Mouse (Mus musculus) cortical plate, adult 2 months (tissue): ENCODE data around the gene Cxcl15. TPM values are rescaled to one million over a fixed set of nuclear protein-coding genes. Genes with fewer than 3 reads are reported as not detected.
"Not testable (repeated sequence)": the region's sequence is repeated elsewhere in the genome, so short reads cannot be mapped to it uniquely, and the experiment has no call there.

Source experiments
- H3K27ac ChIP-seq: fragments of 200-500 bp; 2 replicates; pipeline ENCODE4 v1.5.1; 2012; ENCODE audit warnings: low read length, control low read depth, inconsistent platforms; ENCODE audit not compliant: insufficient read depth
- H3K4me1 ChIP-seq: fragments of 200-500 bp; 2 replicates; pipeline ENCODE4 v1.6.1; 2011; ENCODE audit warnings: low read length; ENCODE audit not compliant: control insufficient read depth, insufficient read depth
- H3K4me3 ChIP-seq: fragments of 200-500 bp; 2 replicates; pipeline ENCODE4 v1.5.1; 2011; ENCODE audit warnings: mild to moderate bottlenecking, low read length, control low read depth; ENCODE audit not compliant: insufficient read depth
- CTCF ChIP-seq: fragments of 200-500 bp; IDR thresholded peaks from 2 replicates; pipeline ENCODE4 v1.5.1; 2011; ENCODE audit warnings: mild to moderate bottlenecking, control low read depth, low read length; ENCODE audit not compliant: insufficient read depth; ENCODE audit errors: extremely low read depth
- POLR2A ChIP-seq: fragments of 200-500 bp; IDR thresholded peaks from 2 replicates; pipeline ENCODE4 v1.6.1; 2011; ENCODE audit warnings: mild to moderate bottlenecking, low read length, control low read depth; ENCODE audit not compliant: insufficient read depth; ENCODE audit errors: extremely low read depth
- polyA plus RNA-seq: library from polyadenylated mRNA; depleted of rRNA; stranded (reverse); fragments of >200 nt; gene quantifications from 2 replicates; pipeline ENCODE4 v1.2.3, GENCODE M21; 2012; rRNA removed

The Cxcl15 gene
- polyA plus RNA-seq, 1 experiment = not detected

- H3K4me3 ChIP-seq = no peak overlapping the region
- H3K27ac ChIP-seq = no peak overlapping the region
- H3K4me1 ChIP-seq = no peaks in the 10 kb centered on the region
- TF ChIP-seq POLR2A (no peak), CTCF (no peak)
Observed at GRCm38 (mm10) chr5:90838582-90838981, 44.2 kb downstream of the Cxcl15 start.

- Histone ChIP-seq H3K4me1 (no peaks in the 10 kb centered on the region), H3K4me3 (no peak overlapping the region), H3K27ac (no peak overlapping the region)
- TF ChIP-seq POLR2A = no peak
- no peak for TF ChIP-seq CTCF
Observed at GRCm38 (mm10) chr5:90840902-90841869, 46.9 kb downstream of the Cxcl15 start.

DNA sequence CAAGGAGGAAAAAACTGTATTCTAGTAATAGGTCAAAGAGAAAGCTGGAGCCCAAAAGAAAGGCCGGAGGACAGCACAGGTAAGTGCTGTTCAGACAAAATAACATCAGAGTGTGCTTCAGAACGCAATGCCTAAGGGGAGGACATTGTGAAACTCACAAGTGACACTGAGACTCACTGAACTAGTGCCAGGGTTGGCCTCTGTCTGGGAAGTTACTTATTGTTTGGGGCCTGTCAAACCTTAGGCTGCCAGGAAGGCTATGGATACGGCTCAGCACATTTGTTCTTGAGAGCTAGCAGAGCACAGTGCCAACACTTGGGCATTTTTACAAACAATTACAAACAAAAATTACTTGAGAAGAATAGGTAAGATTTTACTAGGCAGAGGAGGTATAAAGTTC is 49.6 kb downstream of the Cxcl15 start:
- no peak overlapping the region for H3K27ac ChIP-seq
- H3K4me3 ChIP-seq = no peak overlapping the region
- no peaks in the 10 kb centered on the region for H3K4me1 ChIP-seq
- TF ChIP-seq CTCF (no peak), POLR2A (no peak)

- H3K27ac ChIP-seq, H3K4me3 ChIP-seq, H3K4me1 ChIP-seq: not testable (repeated sequence)
Observed at GRCm38 (mm10) chr5:90850096-90850495, 55.8 kb downstream of the Cxcl15 start.

DNA sequence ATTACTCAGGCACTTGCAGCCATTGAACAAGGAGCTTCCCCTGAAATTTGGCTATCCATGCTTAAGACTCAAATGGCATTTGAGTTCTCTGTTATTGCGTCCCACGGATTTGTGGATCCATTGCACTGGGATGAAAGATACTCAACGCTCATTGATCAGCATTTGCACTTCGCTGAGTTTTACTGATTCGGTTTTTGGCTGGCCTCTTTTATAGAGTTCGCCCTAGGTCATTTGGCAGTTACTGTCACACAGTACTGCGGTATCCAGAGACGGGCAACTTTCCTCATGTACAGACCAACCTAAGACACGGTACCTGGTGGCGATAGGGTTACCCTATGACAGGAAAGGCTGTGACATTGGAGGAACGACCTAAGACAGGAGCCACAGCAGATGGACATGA is 57.1 kb downstream of the Cxcl15 start:
- H3K4me1 ChIP-seq, H3K4me3 ChIP-seq: not testable (repeated sequence)

More for the DNA sequence above, 57.1 kb downstream of the Cxcl15 start:
- H3K27ac ChIP-seq = not testable (repeated sequence)

Other genes starting within 250 kb of the Cxcl15 start
- gene 5830473C10Rik, start 233.4 kb upstream of the Cxcl15 start, polyA plus RNA-seq = 0.11 and 0.13 TPM in 2 replicates
- 0.45 and 1.1 TPM in 2 replicates for gene Rassf6, start 153.9 kb upstream of the Cxcl15 start, polyA plus RNA-seq
- gene Cxcl5, start 35.2 kb upstream of the Cxcl15 start, polyA plus RNA-seq = 0.19 and 0.38 TPM in 2 replicates
- 0.08 and 0.36 TPM in 2 replicates for gene Ppbp, start 26.0 kb upstream of the Cxcl15 start, polyA plus RNA-seq
- 5.0 and 6.5 TPM in 2 replicates for gene Pf4, start 22.1 kb upstream of the Cxcl15 start, polyA plus RNA-seq
- not detected in 2 replicates for gene Cxcl3, start 8.4 kb upstream of the Cxcl15 start, polyA plus RNA-seq
- gene Cxcl1, start 96.7 kb downstream of the Cxcl15 start, polyA plus RNA-seq = 0.06 and 0.08 TPM in 2 replicates
- gene Cxcl2, start 109.3 kb downstream of the Cxcl15 start, polyA plus RNA-seq = not detected in 2 replicates
- 16.7 and 18.2 TPM in 2 replicates for gene Mthfd2l, start 136.6 kb downstream of the Cxcl15 start, polyA plus RNA-seq
- 0.11 and 0.19 TPM in 2 replicates for gene Epgn, start 232.9 kb downstream of the Cxcl15 start, polyA plus RNA-seq